Mouse (Mus musculus): ENCODE results near the gene Spata16.

Gene Spata16

DNA sequence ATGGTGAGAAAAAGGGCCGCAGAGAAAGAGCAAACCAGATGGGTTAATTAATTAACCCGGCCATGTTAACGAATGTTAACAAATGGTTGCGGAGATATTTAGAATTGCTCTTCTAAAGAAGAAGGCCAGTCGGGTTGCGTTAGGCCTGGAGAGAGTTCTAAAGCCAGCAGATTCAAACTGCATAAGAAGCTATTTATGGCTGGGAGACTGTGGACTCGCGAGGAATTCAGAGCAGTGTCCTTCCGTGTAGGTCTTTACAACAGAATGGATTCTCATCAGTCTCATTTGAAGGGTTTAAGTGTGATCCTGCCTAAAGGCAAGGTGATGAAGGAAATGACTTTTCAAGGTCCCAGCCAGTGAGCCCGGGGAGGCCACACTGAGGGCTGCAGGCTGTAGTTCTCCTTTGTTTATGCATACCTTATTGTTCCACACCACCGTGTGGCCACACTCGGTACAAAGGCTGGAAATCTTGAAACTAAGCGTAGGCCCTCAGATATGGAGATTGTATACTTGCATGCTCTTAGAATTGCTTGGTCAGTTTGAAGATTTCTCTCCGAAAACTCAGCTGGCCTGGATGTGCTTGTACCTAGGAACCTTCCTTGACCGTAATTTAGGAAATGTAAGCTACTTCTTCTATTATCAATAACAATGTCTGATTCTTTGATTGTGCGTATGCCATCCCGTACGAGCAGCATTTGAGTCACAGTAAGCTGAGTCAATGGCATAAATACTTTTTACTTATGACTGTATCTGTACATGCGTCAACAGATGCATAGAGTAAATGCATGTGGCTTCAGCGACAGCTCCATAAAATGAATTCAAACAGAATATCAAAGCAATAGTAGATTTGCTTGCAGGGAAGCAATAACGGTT lies 197.0 kb downstream of the Spata16 start:
- peak; percentile 4 for DNase-seq

DNA sequence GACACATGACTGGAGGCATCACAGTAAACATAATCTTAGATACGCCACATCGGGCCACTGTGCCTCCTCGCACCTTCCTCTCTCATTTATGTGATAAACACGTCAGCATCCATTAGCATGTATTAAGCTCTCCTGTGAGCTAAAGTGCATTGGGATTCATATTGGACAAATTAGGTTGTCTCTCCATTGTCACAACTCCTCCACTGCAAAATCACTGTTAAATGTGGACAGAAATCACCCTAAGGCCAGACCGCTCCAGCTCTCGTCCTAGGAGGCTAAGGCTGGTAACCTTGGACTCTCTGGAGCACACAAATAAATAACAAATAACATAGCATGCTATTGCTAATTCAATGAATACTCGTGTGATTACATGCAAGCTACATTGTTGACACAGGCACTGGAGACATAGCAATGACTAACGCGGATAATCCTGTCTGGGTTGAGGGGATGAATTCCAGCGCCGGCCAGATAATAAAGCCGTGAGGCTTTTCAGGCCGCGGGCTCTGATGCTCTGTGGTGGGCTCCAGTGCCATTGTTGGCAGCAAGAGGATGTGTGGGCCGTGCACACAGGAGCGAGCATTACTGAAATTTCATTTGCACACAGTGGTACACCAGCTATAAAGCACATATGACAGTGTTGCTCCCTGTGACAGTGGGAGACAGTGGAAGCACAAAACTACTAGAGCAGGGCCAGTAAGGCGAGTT lies 197.8 kb downstream of the Spata16 start:
- DNase-seq: no peak

DNA sequence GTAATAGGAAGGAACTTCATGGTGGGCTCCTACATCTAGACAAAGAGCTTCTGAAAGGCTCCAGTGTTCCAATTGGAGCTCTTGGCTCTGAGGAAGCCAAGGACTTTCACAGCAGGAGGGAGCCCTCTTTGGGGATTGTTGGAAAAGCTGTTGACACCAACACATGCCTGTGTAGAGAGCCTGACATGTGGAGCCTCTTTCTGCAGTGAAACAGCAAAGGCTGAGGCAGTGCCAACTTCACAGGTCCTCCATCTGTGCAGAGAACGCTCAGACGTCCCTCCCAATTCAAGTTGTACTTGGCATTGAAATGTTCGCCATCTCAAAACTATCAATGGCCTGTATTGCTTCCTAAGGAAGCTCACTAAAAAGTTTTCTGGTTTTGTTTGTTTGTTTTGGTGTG lies 207.6 kb downstream of the Spata16 start:
- DNase-seq: no peak

DNA sequence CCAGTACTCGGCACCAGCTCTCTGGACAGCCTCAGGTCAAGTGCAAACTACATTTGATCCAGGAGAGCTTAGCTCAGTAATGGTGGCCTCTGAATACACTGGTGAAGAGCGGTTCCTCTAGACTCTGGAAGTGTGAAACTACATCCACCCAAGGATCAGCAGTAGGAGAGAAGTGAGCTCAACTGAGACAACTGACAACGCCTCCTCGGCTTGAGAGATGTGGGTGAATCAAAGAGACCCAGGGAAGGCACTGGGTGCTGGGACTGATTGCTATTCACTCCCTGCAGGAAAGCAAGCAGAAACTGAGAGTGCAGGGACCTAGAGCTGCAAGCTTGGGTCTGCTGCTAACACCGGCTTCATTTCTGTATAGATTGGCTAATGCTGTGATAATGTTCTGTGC lies 210.5 kb downstream of the Spata16 start:
- DNase-seq: no peak

DNA sequence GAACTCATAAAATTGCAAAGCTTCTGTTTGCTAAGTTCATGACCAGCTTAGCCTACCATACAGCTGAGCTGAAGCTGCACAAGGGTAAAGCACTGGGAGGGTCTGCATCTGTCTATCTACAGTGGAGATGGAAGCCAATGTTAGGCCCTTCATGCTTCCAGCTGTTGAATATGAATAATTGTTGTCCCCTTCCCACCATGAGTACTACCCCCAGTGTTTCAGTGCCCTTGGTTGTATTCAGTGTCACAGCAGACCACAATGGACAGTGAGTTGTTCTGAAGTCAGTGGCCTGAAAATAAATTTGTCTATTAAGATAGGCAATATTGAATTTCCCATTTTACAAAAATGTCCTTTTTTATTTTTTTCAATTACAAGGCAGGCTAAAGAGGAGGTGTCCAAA lies 212.8 kb downstream of the Spata16 start:
- DNase-seq: no peak

DNA sequence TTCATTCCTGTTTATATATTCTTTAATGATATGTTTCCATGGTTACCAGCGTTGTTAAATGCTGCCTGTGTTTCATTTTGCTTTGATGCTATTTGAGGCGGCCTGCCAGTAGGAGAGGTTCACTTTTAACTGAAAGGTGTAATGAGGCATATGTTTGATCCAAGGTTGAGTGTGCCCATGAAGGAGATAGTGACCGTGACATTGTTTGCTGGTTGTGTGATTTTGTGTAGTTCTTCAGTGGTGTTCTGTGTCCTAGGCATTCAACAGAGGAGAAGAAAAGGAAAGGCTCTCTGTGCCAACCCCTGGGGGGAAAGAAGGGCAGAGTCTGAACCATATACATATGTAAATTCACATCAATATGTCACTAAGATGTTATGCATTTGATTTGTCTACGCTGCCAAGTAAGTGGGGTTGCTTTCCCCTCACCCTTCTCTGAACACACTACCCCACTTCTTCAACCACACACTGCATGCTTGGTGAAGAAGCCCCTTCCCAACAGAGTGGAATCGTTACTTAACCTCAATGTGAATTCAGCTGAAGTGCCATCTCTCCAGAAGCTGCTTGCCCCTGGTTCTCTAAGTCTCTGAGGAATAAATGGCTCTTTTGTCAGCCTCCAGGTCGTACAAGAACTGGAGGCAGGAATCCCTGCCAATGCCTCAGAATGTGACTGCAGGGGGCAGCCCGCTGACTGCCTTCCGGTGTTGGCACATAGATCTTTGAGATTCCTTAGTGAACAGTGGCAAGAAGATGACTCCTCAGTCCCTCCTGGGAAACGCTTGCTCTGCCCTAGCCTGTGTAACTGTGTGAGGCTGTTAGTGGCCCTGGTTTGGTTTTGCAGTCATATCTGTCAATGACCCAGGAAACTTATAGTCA lies 213.5 kb downstream of the Spata16 start:
- no peak for DNase-seq

DNA sequence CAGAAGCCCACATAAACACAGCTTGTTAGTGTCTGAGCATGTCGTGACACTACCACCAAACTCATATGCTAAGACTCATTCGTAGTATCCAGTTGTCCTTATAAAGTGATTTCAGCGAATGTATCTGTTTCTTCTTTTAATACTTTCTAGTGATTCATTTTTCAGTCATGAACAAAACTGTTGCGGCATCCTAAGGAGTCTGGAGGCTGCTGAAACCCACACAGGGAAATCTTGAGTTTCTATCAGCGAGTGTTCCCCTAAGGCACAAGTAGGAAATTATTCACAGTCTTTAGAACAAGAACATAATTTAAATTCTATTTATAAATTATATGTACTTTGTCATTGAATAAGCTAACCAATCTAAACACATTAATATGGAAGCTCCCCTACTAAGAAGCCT lies 216.1 kb downstream of the Spata16 start:
- no peak for DNase-seq

DNA sequence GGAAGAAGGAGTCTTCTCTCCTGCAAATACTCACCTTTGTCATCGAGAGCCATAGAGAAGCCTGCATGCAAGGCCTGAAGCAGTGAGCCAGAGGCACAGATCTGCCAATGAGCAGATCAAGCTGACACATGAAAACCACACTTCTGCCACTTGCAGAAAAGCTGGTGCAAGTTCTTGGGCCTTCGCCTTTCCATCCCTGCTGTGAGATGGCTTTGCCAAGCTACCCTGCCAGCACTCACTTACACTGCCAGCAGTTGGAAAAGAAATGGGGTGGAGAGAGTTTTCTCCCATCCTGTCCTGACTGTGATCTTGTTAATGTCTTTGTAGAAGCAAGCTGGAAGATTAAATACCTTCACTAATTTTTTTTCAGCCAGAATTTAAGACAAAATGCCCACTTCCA lies 237.3 kb downstream of the Spata16 start:
- DNase-seq: no peak

DNA sequence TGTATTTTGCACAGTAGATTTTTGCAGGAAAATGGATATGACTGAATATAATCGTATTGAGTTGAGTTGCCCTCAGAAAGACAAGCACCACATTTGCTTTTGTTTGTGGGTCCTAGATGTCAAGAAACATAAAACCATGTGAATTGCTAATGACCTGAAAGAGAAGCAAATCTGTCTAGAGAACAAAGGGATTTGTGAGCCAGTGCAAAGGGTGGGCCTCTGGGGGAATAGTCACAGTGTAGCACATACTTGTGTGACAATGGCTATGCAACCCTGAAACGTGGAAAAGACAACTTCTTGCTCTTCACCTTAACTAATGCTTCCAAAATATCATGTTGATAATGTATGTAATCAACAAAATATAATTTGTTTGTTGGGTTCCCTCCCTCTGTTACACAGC lies 239.9 kb downstream of the Spata16 start:
- DNase-seq: no peak

DNA sequence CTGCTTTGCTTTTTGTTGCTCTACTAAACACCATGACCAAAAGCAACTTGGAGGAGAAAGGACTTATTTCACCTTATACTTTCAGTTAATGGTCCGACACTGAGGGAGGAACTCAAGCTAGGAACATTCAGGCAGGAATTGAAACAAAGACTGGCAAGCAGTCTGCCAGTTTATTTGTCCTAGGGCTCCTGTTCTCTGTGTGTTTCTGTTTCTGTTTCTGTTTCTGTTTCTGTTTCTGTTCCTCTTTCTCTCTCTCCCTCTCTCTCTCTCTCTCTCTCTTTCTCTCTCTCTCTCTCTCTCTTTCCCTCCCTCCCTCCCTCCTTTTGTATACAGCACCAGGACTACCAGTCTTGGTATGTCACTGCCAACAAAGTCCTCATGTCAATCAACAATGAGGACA lies 279.2 kb downstream of the Spata16 start:
- DNase-seq: no peak

DNA sequence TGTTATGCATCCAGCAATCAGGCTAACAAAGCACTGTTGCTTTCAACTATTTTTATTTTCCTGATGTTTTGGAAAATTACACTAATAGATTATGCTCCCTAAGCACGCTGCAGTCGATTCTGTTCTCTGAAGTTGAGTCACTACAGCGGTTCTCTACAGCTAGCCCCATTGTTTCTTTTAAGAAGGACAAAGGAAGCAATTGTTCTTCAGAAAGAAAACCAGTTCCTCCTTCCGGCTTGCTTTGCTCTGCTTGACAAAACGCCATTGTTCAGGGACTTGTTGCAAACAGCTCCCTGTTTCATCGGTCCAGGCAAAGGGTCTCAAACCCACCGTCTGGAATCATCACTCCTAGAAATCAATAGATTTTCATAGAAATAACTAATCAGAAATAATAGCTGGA lies 283.6 kb downstream of the Spata16 start:
- DNase-seq: no peak

DNA sequence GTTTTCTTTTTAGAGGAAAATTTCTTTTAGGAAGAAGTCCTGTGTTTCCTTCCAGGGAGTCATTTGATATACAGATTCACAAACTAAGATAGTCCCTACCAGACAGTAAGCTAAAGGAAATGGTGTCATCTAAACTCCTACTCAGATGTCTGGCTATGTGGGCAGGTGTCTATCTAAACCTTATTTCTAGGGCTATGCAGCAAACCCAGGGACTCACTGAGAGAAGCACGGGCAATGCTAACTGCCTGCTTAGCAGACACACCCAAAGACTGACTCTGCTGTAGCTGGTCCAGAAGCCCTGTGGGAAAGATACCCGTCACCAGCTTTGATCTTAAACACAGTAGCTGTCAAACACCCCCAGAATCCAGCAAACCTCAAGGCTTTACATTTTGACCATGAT lies 284.2 kb downstream of the Spata16 start:
- DNase-seq: no peak

DNA sequence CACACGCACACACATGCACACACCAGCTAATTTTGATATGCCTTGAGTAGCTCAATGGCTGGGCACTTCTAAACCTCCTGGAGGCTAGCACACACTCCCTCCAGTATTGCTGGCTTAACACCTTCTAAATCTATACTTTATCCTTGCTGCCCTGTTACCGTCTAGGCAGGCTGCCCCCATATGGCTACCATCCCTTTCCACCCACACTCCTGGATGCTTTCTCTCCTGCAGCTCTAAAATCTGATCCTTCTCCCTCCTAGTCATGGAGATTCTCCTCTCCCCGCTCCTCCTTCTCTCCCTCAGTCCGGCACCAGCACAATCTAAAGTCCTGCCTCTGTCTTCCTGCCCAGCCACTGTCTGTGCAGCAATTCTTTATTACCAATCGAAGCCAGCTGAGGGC lies 286.0 kb downstream of the Spata16 start:
- DNase-seq: no peak

DNA sequence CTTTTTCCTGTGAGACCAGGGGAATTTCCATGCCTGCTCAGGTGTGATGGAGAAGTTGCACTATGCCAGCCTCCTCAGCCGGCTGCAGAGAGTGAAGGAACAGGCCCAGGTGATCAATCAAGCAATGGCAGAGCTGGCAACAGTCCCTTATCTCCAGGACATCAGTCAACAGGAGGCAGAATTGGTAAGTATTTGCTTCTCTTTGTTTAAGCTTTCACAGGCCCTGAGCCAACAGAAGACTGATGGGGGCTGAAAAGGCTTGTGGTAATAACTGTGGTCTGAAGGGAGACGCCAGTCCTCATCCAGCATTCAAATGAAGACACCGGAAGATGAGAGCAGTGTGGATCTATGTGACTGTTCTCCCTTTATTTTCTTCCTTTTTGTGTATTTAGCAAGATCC lies 286.8 kb downstream of the Spata16 start:
- no peak for DNase-seq

DNA sequence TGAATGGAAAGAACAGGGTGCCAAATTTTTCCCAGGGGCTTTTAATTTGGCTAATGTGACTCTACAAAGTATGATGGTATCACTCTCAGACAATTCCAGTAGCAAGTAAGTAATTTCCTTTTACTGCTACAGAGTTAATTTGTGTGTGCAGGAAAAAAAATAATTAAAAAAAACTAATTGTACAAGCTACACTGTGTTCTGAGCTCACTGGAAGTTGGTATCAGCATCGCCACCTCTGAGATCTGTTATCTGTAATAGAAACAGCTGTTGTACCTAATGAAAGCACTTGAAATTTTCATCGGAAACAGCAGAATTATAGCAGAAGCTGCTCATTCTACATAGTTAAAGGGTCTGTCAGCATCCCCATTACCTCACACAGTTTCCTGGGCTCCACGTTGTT lies 295.7 kb downstream of the Spata16 start:
- DNase-seq: no peak

DNA sequence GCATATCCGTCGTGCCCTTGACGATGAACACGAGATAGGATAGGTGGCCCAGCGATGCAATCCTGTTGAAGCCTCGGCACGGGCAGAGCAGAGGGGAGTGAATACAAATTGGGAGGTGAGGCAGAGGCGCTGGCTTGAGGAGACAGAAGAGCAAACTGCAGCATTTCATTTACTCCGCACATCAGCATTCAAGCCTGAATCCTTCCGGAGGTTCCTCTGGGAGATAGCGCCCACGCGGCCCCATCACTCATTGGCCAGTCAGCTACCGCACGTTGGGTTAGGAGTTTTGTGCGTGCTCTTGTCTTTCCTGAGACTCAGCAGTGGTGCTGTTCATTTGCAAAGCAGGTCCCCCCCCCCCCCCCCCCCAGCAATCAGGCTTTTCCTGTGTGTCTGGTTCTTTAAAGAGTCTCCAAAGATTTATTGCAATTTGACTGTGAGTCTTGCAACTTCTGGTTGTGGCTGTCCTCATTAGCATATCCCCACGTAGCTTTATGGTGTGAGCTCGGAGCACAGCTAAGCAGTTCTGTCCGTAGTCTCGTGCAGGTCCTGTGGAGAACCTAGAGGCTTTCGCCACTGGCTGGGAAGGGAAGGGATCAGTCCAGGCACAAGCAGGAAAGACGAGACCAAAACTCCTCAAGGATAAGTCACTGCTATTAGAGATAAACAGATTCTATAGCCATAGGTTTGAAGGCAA lies 299.6 kb downstream of the Spata16 start:
- DNase-seq: no peak

DNA sequence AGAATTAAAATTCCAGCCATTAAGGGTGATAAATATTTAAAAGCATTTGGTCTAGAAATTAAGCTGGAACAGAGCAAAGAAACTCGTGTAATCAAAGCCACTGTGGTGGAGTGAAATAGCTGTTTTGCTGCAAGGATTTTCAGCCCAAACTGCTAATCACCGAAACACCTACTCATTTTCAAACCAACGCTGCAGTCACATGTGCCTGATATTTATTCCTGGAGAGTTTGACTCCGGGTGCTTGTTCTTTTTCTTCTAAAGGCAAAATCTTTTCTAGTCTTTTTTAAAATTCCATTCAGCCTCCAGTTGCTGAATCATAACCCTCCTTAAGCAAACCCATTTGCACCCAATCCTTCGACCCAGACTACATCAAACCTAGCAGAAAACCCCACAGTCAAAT lies 329.4 kb downstream of the Spata16 start:
- DNase-seq: no peak

DNA sequence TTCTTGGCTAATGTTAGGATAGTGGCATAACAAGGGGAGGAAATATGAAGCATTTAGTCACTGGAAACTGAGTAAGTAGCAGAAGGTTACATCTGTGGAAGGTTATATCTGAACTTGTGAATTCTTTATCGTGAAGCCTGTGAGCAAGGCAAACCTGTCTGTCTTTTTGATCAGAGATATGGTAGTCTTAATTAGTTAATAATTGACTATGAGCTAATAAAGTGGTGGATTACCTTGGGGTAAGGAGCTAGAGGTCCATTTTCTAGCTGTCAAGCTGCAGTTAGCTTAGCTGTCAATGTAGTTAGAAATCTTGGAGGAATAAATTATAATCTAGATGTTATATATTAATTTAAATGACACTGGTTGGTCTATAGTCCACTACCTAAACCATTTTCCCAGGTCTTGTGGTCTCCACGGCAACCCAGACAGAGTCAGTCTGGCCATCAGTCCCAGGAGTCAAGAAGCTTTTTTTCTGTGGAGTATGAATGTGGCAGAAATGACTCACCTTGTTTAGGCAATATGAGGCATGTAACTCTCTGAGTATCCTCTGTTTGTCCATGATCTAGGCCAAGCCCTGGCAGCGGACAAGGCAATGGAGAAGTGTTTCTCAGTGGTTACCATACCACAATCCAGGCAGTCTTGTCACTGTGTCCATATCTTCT lies 331.6 kb downstream of the Spata16 start:
- no peak for DNase-seq

DNA sequence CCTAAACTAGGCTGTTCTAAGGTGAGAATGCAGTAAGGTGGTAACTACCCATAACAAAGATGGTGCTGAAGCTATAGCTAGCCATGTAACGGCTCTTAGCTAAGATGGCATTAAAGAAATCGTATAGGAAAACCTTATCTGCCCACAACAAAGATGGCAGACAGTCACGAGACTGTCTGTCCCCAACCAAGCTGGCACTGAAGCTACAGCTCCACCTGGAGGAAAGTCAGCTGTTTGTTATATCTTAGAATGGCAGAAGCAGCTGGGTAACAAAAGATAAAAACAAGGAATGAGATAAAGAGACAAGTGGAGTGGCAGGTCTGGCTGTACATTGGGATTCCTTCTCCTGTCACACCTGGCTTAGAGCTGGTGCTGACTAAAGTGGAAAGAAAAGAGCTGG lies 333.1 kb downstream of the Spata16 start:
- DNase-seq: no peak

DNA sequence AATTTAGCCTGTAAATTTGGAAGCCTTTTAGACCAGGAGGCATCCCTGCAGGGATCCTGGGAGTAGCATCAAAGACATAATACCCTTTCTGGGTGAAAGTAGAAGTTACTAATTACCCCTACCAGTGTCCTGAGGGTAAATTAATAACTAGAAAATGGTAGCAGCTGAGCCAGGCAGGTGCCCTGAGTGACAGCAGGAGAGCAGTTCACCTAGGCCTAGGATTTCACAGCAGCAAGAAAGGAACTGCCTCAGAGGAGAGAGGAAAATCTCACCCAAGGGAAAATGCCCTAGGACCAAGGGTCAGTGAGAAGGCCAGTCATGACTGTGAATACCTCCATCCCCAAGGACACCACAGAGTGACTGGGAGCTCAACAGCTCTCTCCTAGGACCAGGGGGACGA lies 333.9 kb downstream of the Spata16 start:
- DNase-seq: peak; percentile 7

DNA sequence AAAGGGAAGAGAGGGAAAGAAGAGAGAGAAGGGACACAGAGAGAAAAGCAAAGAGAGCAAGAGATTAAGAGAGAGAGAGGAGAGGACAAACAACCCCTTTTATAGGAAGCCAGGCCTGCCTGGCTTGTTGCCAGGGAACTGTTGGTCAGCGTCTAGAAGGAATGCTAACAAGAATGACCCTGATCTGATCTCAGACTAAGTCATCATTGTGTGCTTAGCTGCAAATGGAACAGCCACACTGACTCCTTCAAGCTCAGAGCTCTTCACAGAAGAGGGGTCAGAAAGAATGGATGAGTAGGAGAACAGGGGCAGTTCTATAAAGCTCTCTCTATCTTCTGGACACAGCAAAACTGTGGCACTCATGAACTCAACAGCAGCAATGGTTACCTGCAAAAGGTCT lies 334.7 kb downstream of the Spata16 start:
- DNase-seq: no peak

DNA sequence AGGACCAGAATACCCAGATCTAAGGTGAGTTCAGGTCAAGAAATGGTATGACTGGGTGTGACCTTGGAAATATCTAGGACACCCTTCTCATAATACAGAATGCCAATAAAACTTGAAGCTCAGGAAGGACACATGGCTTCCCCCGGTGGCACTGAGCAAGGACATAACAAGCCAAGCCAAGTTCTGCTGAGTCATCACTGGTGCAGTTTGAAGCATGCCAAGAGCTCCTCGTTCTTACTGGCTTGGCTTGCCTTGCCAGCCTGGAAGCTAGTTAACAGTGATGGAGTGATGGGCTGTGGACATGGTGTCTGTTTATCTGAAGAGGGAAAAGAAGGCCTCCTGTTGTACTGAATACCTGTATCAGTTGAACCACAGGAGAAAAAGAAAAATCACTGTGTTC lies 342.2 kb downstream of the Spata16 start:
- DNase-seq: no peak
